Mouse (Mus musculus) layer of hippocampus, postnatal 25 days (tissue): ENCODE measurements around the gene Gfra1. TPM values are rescaled to one million over a fixed set of nuclear protein-coding genes. Genes with fewer than 3 reads are reported as not detected.

Experiments
- DNase-seq, 2 experiments: peaks; one replicate each; pipeline ENCODE4 v3.0.0; 2022; ENCODE audit warnings: mixed read lengths in 2 of 2, low spot score in 1 of 2; ENCODE audit errors: extremely low spot score in 1 of 2
- total RNA-seq, 2 experiments: library from RNA; stranded (reverse); gene quantifications; 2 replicates each; pipeline ENCODE4 v1.2.3; 2021

Gfra1 gene
- total RNA-seq, 2 experiments from 2014 or later, result 57.4 to 68.1 TPM

GRCm38 (mm10) chr19:58399166-58399565 lies 56.5 kb downstream of the Gfra1 start:
- no peak for DNase-seq

GRCm38 (mm10) chr19:58396604-58396984 lies 59.1 kb downstream of the Gfra1 start:
- no peak for DNase-seq

GRCm38 (mm10) chr19:58395785-58396603 lies 59.7 kb downstream of the Gfra1 start:
- DNase-seq, result no peak

- DNase-seq, result no peak
Measured at GRCm38 (mm10) chr19:58393121-58393520, 62.6 kb downstream of the Gfra1 start.

- no peak for DNase-seq
Measured at GRCm38 (mm10) chr19:58391796-58392195, 63.9 kb downstream of the Gfra1 start.

GRCm38 (mm10) chr19:58389466-58389865 lies 66.2 kb downstream of the Gfra1 start:
- no peak for DNase-seq

- DNase-seq, result no peak
Measured at GRCm38 (mm10) chr19:58388851-58389447, 66.8 kb downstream of the Gfra1 start.

GRCm38 (mm10) chr19:58383273-58383672 lies 72.4 kb downstream of the Gfra1 start:
- DNase-seq, result no peak

GRCm38 (mm10) chr19:58382535-58382934 lies 73.2 kb downstream of the Gfra1 start:
- DNase-seq, result no peak

GRCm38 (mm10) chr19:58377969-58378368 lies 77.7 kb downstream of the Gfra1 start:
- DNase-seq, result no peak

GRCm38 (mm10) chr19:58376675-58377102 lies 79.0 kb downstream of the Gfra1 start:
- DNase-seq, result no peak

- DNase-seq, result no peak
Measured at GRCm38 (mm10) chr19:58374648-58375047, 81.1 kb downstream of the Gfra1 start.

GRCm38 (mm10) chr19:58374155-58374554 lies 81.6 kb downstream of the Gfra1 start:
- no peak for DNase-seq

- DNase-seq, result no peak
Measured at GRCm38 (mm10) chr19:58368513-58368912, 87.2 kb downstream of the Gfra1 start.

GRCm38 (mm10) chr19:58364688-58365087 lies 91.0 kb downstream of the Gfra1 start:
- DNase-seq, result no peak

- no peak for DNase-seq
Measured at GRCm38 (mm10) chr19:58360982-58361381, 94.7 kb downstream of the Gfra1 start.

- no peak for DNase-seq
Measured at GRCm38 (mm10) chr19:58358063-58358462, 97.6 kb downstream of the Gfra1 start.

GRCm38 (mm10) chr19:58353953-58354352 lies 101.8 kb downstream of the Gfra1 start:
- no peak for DNase-seq

- no peak for DNase-seq
Measured at GRCm38 (mm10) chr19:58353260-58353870, 102.3 kb downstream of the Gfra1 start.

- DNase-seq, result no peak
Measured at GRCm38 (mm10) chr19:58349890-58350408, 105.8 kb downstream of the Gfra1 start.

GRCm38 (mm10) chr19:58345137-58345536 lies 110.6 kb downstream of the Gfra1 start:
- DNase-seq, result no peak
